Mouse (Mus musculus) CD4-positive, CD25-positive, alpha-beta regulatory T cell, adult 4 months (primary cell): ENCODE results near the gene Chst15. TPM values are rescaled to one million over a fixed set of nuclear protein-coding genes. Genes with fewer than 3 reads are reported as not detected.

ENCODE experiments used
- ATAC-seq: one replicate; pipeline ENCODE4 v1.8.0; 2017
- polyA plus RNA-seq, 2 experiments: library from polyadenylated mRNA; unstranded; fragments of 100-300 nt; shearing (Covaris generic); gene quantifications; one replicate each; pipeline ENCODE4 v1.2.1; 2017

Gene Chst15
- polyA plus RNA-seq, 2 experiments from 2014 or later: 6.0 to 9.2 TPM

- ATAC-seq: no peak
Observed at GRCm38 (mm10) chr7:132223452-132224141, 93.4 kb downstream of the Chst15 start.

GRCm38 (mm10) chr7:132214031-132214430 is 103.0 kb downstream of the Chst15 start:
- ATAC-seq: no peak

DNA sequence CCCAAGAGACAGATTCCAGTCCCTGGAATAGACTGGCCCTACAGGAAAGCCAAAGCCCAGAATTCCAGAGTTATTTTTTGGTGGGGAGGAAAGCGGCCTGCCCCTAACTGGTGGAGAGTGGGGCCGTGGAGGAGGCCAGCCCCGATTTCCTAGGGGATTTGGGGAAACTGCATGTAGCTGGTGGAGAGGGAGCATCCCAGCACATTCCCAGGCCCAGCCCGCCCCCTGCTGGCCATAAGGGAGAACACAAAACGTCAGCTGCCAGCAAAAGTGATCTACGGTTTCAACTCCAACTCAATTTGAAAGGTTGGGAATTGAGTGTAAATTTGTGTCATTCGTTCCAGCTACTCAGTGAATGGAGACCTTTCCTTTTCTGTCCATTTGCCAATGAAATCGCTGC is 103.6 kb downstream of the Chst15 start:
- no peak for ATAC-seq

DNA sequence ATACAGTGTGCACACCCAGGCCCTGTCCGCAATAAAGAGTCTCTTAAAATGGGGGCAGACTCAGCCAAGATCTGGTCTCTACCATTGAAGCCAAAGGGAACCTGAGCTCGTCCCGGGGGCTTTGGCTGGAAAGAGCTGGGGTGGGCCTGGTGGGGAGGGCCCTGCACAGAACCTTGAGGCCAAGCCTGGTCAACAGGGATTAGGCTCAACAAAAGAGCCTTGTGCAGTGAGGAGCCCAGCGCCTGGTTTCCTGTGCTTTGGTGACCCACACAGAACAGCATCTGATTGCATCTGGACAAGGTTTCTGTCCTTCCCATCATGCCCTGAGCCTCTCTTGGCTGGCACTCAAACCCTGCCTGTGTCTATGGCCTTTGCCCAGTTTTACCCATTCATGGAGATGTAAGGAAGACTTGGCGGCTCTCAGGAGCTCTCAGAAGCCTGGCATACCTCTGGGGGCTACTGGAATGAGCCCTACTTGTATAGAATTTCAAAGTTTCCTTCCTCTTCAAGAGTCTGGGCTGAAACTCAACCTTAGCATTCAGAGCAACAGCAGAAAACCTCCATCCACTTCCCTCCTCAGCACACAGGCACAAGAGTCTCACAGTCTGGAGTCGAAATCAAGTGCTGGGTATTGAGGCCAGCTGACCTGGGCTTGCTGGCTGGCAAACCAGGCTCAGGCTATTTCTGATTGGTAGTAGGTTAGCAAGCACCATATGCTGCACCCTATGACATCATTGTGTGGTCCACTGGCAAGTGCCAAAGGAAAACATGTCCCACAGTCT is 104.9 kb downstream of the Chst15 start:
- ATAC-seq: no peak

DNA sequence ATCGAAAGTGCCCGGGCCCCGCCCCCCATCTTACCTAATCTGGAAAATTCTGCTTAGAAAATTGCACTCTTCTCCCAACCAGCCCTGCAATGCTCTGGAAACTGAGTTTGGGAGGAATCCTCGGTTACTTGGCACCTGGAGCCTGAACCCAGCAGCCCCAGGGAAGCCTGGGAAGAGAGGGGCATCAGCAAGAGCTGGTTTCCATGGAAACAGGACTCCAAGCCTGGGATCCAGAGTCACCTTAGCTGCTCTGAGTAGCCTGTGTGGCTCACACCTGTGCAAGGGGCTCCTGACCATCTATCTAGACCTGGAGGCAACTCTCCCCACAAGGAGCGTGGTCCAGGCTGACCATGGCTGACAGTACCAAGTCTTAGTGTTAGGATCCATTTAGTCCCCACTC is 106.4 kb downstream of the Chst15 start:
- no peak for ATAC-seq

GRCm38 (mm10) chr7:132208946-132209651 is 107.9 kb downstream of the Chst15 start:
- ATAC-seq: no peak

- ATAC-seq: no peak
Observed at GRCm38 (mm10) chr7:132204073-132204612, 112.9 kb downstream of the Chst15 start.

- no peak for ATAC-seq
Observed at GRCm38 (mm10) chr7:132199686-132200085, 117.3 kb downstream of the Chst15 start.

DNA sequence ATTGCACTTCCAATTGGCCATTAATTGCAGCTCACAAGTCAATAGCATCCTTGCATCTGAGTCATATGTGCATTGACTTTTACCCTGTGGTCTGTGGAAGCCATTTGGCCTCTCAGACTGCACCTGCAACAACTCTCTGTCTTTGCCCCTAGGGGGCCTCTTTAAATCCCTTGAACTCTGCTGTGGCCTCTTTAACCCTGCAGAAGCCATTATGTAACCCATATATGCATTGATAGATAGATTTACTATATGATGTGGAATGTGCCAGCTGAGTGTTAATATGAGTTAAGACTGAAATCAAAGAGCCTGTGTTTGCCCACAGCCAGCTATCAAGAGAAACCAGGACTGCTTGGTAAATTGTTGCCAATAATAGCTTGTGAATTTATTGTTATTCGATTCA is 118.2 kb downstream of the Chst15 start:
- no peak for ATAC-seq

GRCm38 (mm10) chr7:132197817-132198475 is 119.1 kb downstream of the Chst15 start:
- ATAC-seq: no peak

DNA sequence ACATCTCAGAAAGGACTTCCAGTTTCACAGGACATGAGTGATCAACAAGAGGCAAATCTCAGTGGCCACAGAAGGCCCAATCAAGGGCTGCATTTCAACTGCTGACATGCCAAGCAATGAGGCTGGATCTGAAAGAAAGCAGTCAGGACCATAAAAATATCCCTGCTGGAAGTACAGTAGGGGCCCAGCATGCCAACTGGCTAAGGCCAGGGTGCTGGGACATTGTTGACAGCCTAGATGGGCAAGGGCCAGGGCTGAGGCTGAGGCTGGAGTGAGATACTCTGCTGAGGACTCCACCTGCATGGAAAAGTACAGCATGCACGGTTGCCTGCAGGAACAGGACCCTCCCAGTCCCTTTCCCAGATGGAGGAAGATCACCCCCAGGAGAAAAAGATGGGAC is 120.4 kb downstream of the Chst15 start:
- no peak for ATAC-seq

DNA sequence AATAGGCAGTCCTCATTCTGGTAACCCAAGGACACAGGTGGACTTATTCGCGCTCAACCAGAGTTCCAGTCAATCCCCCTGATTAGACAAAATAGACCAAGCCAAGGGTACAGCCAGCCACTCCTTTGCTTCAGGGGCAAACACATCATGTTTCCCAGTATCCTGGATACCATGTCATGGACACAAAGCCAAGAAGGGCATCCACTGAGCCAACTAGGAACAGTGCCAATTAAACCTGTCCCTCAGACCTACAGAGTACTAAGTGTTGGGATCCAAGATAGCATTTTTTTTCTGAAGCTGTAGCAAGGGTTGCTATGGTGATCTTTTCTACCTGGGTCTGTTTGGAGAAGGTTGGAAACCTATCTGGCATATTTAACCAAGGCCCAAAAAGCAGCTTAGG is 123.4 kb downstream of the Chst15 start:
- no peak for ATAC-seq

DNA sequence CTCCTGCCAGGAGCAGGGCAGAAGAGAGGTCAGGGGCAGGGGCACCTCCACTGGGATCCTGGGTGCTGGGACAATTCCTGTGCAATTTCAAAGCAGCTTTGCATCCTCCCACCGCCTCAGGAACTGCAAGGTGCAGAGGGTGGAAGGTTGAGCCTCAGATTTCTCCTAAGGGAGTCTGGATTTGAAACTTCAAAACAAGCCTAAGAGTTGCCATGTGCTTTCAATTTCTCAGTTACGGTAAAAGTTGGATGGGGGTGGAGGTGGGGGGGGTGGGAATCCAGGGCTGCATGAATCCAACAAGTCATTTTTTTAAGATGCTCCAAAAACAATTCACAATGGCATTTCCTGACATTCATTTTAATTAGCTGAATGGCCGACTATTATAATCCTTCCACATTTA is 129.6 kb downstream of the Chst15 start:
- no peak for ATAC-seq

Other genes with a start within 250 kb of the Chst15 start
- not detected for gene Cpxm2, start 162.5 kb downstream of the Chst15 start, polyA plus RNA-seq